Mouse (Mus musculus) liver, postnatal 0 days (tissue): ENCODE measurements around the gene Wars2.

Experiments
- CTCF ChIP-seq: sonication (generic); IDR thresholded peaks from 2 replicates; pipeline ENCODE4 v1.5.1; 2016; ENCODE audit warnings: antibody characterized with exemption, low read depth
- EP300 ChIP-seq: IDR thresholded peaks from 2 replicates; pipeline ENCODE4 v1.6.1; 2016; ENCODE audit warnings: antibody characterized with exemption, low read depth, mild to moderate bottlenecking

- TF ChIP-seq CTCF (no peak), EP300 (no peak)
These were observed 140.6 kb downstream of the Wars2 start for GRCm38 (mm10) chr3:99281453-99281852.
